Mouse (Mus musculus) liver, embryonic 13.5 days (tissue): ENCODE data around the gene Robo4. TPM values are rescaled to one million over a fixed set of nuclear protein-coding genes. Genes with fewer than 3 reads are reported as not detected.

Experiments used
- ATAC-seq: fragments of 200-750 bp; cut with Nextera tagmentation; 2 replicates; pipeline ENCODE4 v1.8.0; 2017; ENCODE audit warnings: low read depth, mild to moderate bottlenecking, moderate number of reproducible peaks, moderate library complexity
- DNase-seq: peaks from one replicate; pipeline ENCODE4 v3.0.0; 2022
- H3K27ac ChIP-seq: fragments of 300-500 bp; sonication (generic); 2 replicates; pipeline ENCODE4 v1.5.1; 2015; ENCODE audit warnings: moderate library complexity, mild to moderate bottlenecking, inconsistent platforms
- H3K27me3 ChIP-seq: fragments of 300-500 bp; sonication (generic); 2 replicates; pipeline ENCODE4 v1.6.1; 2015; ENCODE audit warnings: mild to moderate bottlenecking, inconsistent platforms
- H3K36me3 ChIP-seq: fragments of 300-500 bp; sonication (generic); 2 replicates; pipeline ENCODE4 v1.6.1; 2015; ENCODE audit warnings: mild to moderate bottlenecking, inconsistent platforms
- H3K4me1 ChIP-seq: fragments of 300-500 bp; sonication (generic); replicated peaks from 2 replicates; pipeline ENCODE4 v1.6.1; 2015; ENCODE audit warnings: inconsistent platforms
- H3K4me2 ChIP-seq: fragments of 300-500 bp; sonication (generic); 2 replicates; pipeline ENCODE4 v1.6.1; 2015; ENCODE audit warnings: inconsistent platforms, mild to moderate bottlenecking, moderate library complexity
- H3K4me3 ChIP-seq: fragments of 300-500 bp; sonication (generic); replicated peaks from 2 replicates; pipeline ENCODE4 v1.5.1; 2015; ENCODE audit warnings: mild to moderate bottlenecking, inconsistent platforms
- H3K9ac ChIP-seq: fragments of 300-500 bp; sonication (generic); 2 replicates; pipeline ENCODE4 v1.6.1; 2015; ENCODE audit warnings: mild to moderate bottlenecking, inconsistent platforms
- H3K9me3 ChIP-seq: fragments of 300-500 bp; sonication (generic); replicated peaks from 2 replicates; pipeline ENCODE4 v1.6.1; 2016; ENCODE audit warnings: inconsistent platforms
- WGBS: fragments of 180-500 bp; shearing (Covaris S2); methylation state at CpG from one replicate; pipeline ENCODE4 v1.1.7; 2015; ENCODE audit not compliant: insufficient replicate concordance; 5-methylcytosine and 5-hydroxymethylcytosine counted together
- polyA plus RNA-seq: library from polyadenylated mRNA; unstranded; fragments of >200 nt; fragmentation: Nextera tagmentation; extraction: Ambion mirVana; gene quantifications from 2 replicates; pipeline ENCODE4 v1.2.1, GENCODE M21; 2015

The Robo4 gene
- polyA plus RNA-seq, 1 experiment from 2014 or later = 2.0 TPM

DNA sequence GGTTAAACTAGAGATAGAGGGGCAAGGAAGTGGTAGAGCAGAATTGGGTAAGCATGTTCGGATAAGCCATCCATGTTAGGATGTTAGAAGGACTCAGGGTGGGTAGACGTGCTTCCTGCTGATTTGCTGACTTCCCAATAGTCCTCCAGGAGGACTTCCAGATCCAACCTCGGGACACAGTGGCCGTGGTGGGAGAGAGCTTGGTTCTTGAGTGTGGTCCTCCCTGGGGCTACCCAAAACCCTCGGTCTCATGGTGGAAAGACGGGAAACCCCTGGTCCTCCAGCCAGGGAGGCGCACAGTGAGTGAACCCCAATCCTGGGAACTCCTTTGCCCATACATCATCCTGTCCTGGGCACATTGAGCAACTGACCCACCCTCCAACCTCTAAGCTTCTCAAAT is 1.3 kb downstream of the Robo4 start:
- Histone ChIP-seq H3K4me2 (no peak overlapping the region), H3K4me1 (no peaks in the 10 kb centered on the region), H3K27me3 (peaks cover 5% of the 10 kb centered on the region), H3K36me3 (no peaks in the 10 kb centered on the region), H3K27ac (no peak overlapping the region), H3K9ac (no peak overlapping the region), H3K9me3 (no peaks in the 10 kb centered on the region), H3K4me3 (no peak overlapping the region)
- no peak for ATAC-seq
- WGBS = 56% methylated on average over 7 of the region's 7 CpGs
- no peak for DNase-seq

- no peaks in the 10 kb centered on the region for H3K9me3 ChIP-seq
- DNase-seq (no peak), ATAC-seq (no peak)
- no peak overlapping the region for H3K27ac ChIP-seq
- no peak overlapping the region for H3K9ac ChIP-seq
- no peak overlapping the region for H3K4me3 ChIP-seq
- no peaks in the 10 kb centered on the region for H3K4me1 ChIP-seq
- H3K27me3 ChIP-seq = peaks cover 15% of the 10 kb centered on the region
- 0% methylated on average over 1 of the region's 1 CpGs for WGBS
- H3K36me3 ChIP-seq = no peaks in the 10 kb centered on the region
- no peak overlapping the region for H3K4me2 ChIP-seq
Measured at GRCm38 (mm10) chr9:37406372-37406771, 4.7 kb downstream of the Robo4 start.

- Histone ChIP-seq H3K4me2 (no peak overlapping the region), H3K4me3 (no peak overlapping the region), H3K27ac (no peak overlapping the region), H3K9ac (no peak overlapping the region), H3K4me1 (no peaks in the 10 kb centered on the region), H3K27me3 (peaks cover 15% of the 10 kb centered on the region), H3K36me3 (no peaks in the 10 kb centered on the region), H3K9me3 (no peaks in the 10 kb centered on the region)
- DNase-seq (no peak), ATAC-seq (no peak)
- WGBS = 24% methylated on average over 19 of the region's 19 CpGs
Measured at GRCm38 (mm10) chr9:37407850-37408502, 6.3 kb downstream of the Robo4 start.

GRCm38 (mm10) chr9:37409698-37410445 is 8.2 kb downstream of the Robo4 start:
- Histone ChIP-seq H3K27ac (no peak overlapping the region), H3K9ac (no peak overlapping the region), H3K4me1 (no peaks in the 10 kb centered on the region), H3K9me3 (no peaks in the 10 kb centered on the region), H3K4me3 (no peak overlapping the region), H3K36me3 (no peaks in the 10 kb centered on the region), H3K27me3 (peaks cover 15% of the 10 kb centered on the region), H3K4me2 (no peak overlapping the region)
- no peak for DNase-seq
- no peak for ATAC-seq
- WGBS = 54% methylated on average over 8 of the region's 8 CpGs

DNA sequence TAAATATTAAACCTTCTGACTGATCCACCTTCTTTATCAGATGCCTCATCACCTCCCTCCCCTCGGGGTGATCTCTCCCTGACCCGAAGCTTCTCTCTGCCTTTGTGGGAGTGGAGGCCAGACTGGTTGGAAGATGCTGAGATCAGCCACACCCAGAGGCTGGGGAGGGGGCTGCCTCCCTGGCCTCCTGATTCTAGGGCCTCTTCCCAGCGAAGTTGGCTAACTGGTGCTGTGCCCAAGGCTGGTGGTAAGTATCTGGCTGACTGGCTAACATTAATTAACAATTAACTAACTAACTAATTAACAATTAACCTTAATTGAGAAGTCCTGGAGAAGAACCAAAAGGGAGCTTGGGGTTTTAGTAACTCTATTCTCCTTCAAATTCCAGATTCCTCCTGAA is 11.3 kb downstream of the Robo4 start:
- Histone ChIP-seq H3K4me2 (no peak overlapping the region), H3K36me3 (no peaks in the 10 kb centered on the region), H3K27ac (no peak overlapping the region), H3K9ac (no peak overlapping the region), H3K27me3 (peaks cover 12% of the 10 kb centered on the region), H3K9me3 (no peaks in the 10 kb centered on the region), H3K4me1 (no peaks in the 10 kb centered on the region), H3K4me3 (no peak overlapping the region)
- WGBS = 49% methylated on average over 3 of the region's 3 CpGs
- DNase-seq (no peak), ATAC-seq (no peak)

- Histone ChIP-seq H3K27ac (no peak overlapping the region), H3K4me3 (no peak overlapping the region), H3K36me3 (no peaks in the 10 kb centered on the region), H3K9ac (no peak overlapping the region), H3K4me1 (no peaks in the 10 kb centered on the region), H3K9me3 (no peaks in the 10 kb centered on the region), H3K27me3 (0 out of 2 replicates have a peak, but pooled peaks cover 3% of the 10 kb centered on the region), H3K4me2 (no peak overlapping the region)
- no peak for ATAC-seq
- no peak for DNase-seq
- 47% methylated on average over 3 of the region's 3 CpGs for WGBS
Measured at GRCm38 (mm10) chr9:37414666-37415065, 13.0 kb downstream of the Robo4 start.

DNA sequence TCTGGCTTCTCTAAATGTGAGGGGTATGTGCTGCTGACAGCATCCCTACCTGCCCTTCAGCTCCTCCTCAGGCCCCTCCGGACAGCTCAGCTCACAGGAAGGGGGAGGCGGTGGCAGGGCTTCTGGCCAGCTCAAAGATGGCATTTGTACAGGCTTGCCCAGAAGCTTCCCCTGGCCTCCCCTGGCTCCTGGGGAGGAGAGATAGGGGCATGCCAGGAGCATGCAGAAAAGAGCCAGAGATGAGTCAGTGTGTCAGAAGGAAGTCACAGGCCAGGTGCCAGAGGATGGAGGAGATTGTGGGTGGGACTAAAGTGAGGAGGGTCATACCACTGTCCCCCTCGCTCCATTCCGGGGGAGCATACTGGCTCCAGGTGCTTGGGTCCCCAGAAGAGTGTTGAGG is 17.1 kb downstream of the Robo4 start:
- H3K4me1 ChIP-seq = peaks cover 9% of the 10 kb centered on the region
- no peaks in the 10 kb centered on the region for H3K36me3 ChIP-seq
- no peak overlapping the region for H3K4me3 ChIP-seq
- WGBS = 72% methylated on average over 4 of the region's 4 CpGs
- no peak overlapping the region for H3K4me2 ChIP-seq
- DNase-seq (no peak), ATAC-seq (no peak)
- H3K27me3 ChIP-seq = peaks cover 14% of the 10 kb centered on the region; the same call in 1 of the 2 replicates
- H3K9me3 ChIP-seq = no peaks in the 10 kb centered on the region
- H3K9ac ChIP-seq = no peak overlapping the region
- no peak overlapping the region for H3K27ac ChIP-seq

DNA sequence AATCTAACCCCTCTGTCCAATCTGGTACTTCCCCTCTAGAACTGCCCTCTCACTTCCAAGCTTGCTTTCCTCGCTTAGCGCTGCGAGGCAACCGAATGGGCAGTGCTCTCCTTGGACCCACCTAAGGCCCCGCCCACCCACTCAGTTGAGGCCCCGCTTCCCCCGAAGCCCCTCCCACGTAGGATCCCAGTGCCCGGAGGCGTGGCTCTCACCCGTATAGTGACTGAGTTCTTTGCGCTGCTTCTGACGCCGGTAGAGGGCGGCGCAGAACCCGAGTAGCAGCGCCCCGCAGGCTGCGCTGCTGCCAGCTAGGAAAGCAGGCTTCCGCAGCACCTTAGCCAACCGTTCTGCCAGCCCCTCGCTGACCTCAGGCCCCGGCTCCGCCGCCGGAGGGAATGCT is 19.0 kb downstream of the Robo4 start:
- DNase-seq (peak; percentile 69), ATAC-seq (peak; percentile 86)
- no peak overlapping the region for H3K27ac ChIP-seq
- peak overlapping the region; percentile 38 for H3K4me3 ChIP-seq
- no peaks in the 10 kb centered on the region for H3K36me3 ChIP-seq
- no peak overlapping the region for H3K9ac ChIP-seq
- peaks cover 9% of the 10 kb centered on the region for H3K4me1 ChIP-seq
- under 1% methylated on average over 27 of the region's 27 CpGs for WGBS
- no peaks in the 10 kb centered on the region for H3K9me3 ChIP-seq
- H3K4me2 ChIP-seq = peak overlapping the region; percentile 62
- peaks cover 16% of the 10 kb centered on the region; the same call in 1 of the 2 replicates for H3K27me3 ChIP-seq

- Histone ChIP-seq H3K27me3 (peaks cover 16% of the 10 kb centered on the region; the same call in 1 of the 2 replicates), H3K36me3 (no peaks in the 10 kb centered on the region), H3K9ac (no peak overlapping the region), H3K4me2 (peak overlapping the region; percentile 62), H3K4me1 (peaks cover 9% of the 10 kb centered on the region), H3K4me3 (peak overlapping the region; percentile 38), H3K27ac (no peak overlapping the region), H3K9me3 (no peaks in the 10 kb centered on the region)
- DNase-seq (no peak), ATAC-seq (peak; percentile 22; the same call in 1 of the 2 replicates)
- WGBS = 22% methylated on average over 12 of the region's 12 CpGs
Measured at GRCm38 (mm10) chr9:37421239-37421638, 19.5 kb downstream of the Robo4 start.

GRCm38 (mm10) chr9:37429326-37429725 is 27.6 kb downstream of the Robo4 start:
- Histone ChIP-seq H3K27ac (no peak overlapping the region), H3K9me3 (no peaks in the 10 kb centered on the region), H3K27me3 (peaks cover 78% of the 10 kb centered on the region), H3K4me1 (no peaks in the 10 kb centered on the region), H3K36me3 (no peaks in the 10 kb centered on the region), H3K4me2 (no peak overlapping the region), H3K9ac (no peak overlapping the region), H3K4me3 (no peak overlapping the region)
- no peak for ATAC-seq
- 19% methylated on average over 26 of the region's 26 CpGs for WGBS
- DNase-seq = no peak

- Histone ChIP-seq H3K9ac (no peak overlapping the region), H3K4me3 (no peak overlapping the region), H3K4me1 (no peaks in the 10 kb centered on the region), H3K27me3 (peaks cover 87% of the 10 kb centered on the region), H3K4me2 (no peak overlapping the region), H3K27ac (no peak overlapping the region), H3K9me3 (no peaks in the 10 kb centered on the region), H3K36me3 (no peaks in the 10 kb centered on the region)
- WGBS = 2% methylated on average over 12 of the region's 12 CpGs
- DNase-seq (peak; percentile 43), ATAC-seq (no peak)
Measured at GRCm38 (mm10) chr9:37430582-37430981, 28.9 kb downstream of the Robo4 start.
